Mouse (Mus musculus) testis, adult 2 months (tissue): ENCODE measurements around the gene Apex1.

Source experiments
- CTCF ChIP-seq: fragments of 200-500 bp; IDR thresholded peaks from 2 replicates; pipeline ENCODE4 v1.5.1; 2012; ENCODE audit warnings: low read depth, mild to moderate bottlenecking, inconsistent platforms, low read length, moderate library complexity; ENCODE audit not compliant: control insufficient read depth, insufficient read depth, insufficient replicate concordance
- POLR2A ChIP-seq: fragments of 200-500 bp; IDR thresholded peaks from 2 replicates; pipeline ENCODE4 v1.6.1; 2012; ENCODE audit warnings: low read depth, mild to moderate bottlenecking, inconsistent platforms, low read length, moderate library complexity; ENCODE audit not compliant: control insufficient read depth

DNA sequence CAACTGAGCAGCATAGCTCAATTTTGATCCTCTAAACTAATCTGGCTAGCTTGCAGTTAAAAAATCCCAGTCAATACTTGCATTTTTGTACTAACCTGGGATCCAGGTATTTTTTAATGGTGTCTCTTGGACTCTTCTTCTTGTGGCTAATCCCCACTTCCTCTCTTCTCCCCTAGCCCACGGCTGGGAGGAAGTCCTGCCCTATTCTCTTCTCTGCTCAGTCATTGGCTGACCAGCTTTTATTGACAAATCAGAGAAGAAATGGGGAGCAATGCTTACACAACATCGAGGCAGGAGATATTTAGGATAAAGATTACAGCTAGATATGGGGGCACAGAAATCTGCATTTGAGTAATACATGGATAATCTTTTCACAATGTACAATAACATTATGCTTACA lies 14.2 kb downstream of the Apex1 start:
- no peak for TF ChIP-seq CTCF
- no peak for TF ChIP-seq POLR2A
